Mouse (Mus musculus) embryonic fibroblast, embryonic 13.5 days (primary cell): ENCODE measurements around the gene Ramp1. TPM values are rescaled to one million over a fixed set of nuclear protein-coding genes. Genes with fewer than 3 reads are reported as not detected.

ENCODE experiments used
- H3K27ac ChIP-seq: 2 replicates; pipeline ENCODE4 v1.5.1; 2012; ENCODE audit warnings: low read length, control low read depth, inconsistent platforms; ENCODE audit not compliant: insufficient read depth
- H3K4me1 ChIP-seq: 2 replicates; pipeline ENCODE4 v1.6.1; 2011; ENCODE audit warnings: low read length; ENCODE audit not compliant: control insufficient read depth, insufficient read depth
- H3K4me3 ChIP-seq: 2 replicates; pipeline ENCODE4 v1.5.1; 2011; ENCODE audit warnings: mild to moderate bottlenecking, control low read depth, low read length; ENCODE audit not compliant: insufficient read depth
- CTCF ChIP-seq: IDR thresholded peaks from 2 replicates; pipeline ENCODE4 v1.5.1; 2011; ENCODE audit warnings: mild to moderate bottlenecking, control low read depth, low read length, moderate library complexity, borderline replicate concordance; ENCODE audit not compliant: insufficient read depth
- POLR2A ChIP-seq: IDR thresholded peaks from 2 replicates; pipeline ENCODE4 v1.6.1; 2011; ENCODE audit warnings: low read depth, mild to moderate bottlenecking, control low read depth, low read length, moderate library complexity
- polyA plus RNA-seq: library from polyadenylated mRNA; stranded (reverse); fragments of >200 nt; gene quantifications from 2 replicates; pipeline ENCODE4 v1.2.4, GENCODE M21; 2011; ENCODE audit warnings: low read depth; ENCODE audit not compliant: missing spikeins, insufficient read length

Ramp1 gene
- polyA plus RNA-seq = 5.7 and 7.6 TPM in 2 replicates

- Histone ChIP-seq H3K27ac (no peak within 1 kb of the TSS), H3K4me3 (peak within 1 kb of the TSS; percentile 25), H3K4me1 (no peaks in the 10 kb centered on the region)
- TF ChIP-seq POLR2A = 0 out of 2 replicates have a peak, but pooled peaks have one; percentile 17
- no peak for TF ChIP-seq CTCF
Measured at GRCm38 (mm10) chr1:91179533-91180173, at the start of gene Ramp1. TSS of gene Ramp1 (plus strand) at chr1:91179822.

DNA sequence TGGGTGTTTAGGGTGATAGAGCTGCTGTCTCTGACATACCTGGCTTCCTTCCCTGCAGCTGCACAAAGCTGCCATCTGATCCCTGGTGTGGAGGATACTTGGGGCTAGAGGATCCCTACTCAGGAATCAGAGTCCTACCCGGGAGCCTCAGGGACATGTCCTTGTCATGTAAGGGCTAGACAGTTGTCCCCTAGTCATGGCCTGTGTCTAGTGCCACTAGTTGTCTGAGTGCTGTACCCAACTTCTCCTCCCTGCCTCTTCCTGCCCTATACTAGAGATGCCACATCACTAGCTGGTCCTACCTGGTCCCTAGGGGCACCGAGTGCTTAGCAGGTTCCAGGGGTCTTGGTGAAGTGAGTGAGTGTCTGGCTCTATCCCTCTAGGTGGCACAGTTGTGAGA, 42.6 kb upstream of the Ramp1 start:
- TF ChIP-seq CTCF (no peak), POLR2A (no peak)
- H3K4me1 ChIP-seq = no peaks in the 10 kb centered on the region
- no peak overlapping the region for H3K4me3 ChIP-seq
- H3K27ac ChIP-seq = no peak overlapping the region

DNA sequence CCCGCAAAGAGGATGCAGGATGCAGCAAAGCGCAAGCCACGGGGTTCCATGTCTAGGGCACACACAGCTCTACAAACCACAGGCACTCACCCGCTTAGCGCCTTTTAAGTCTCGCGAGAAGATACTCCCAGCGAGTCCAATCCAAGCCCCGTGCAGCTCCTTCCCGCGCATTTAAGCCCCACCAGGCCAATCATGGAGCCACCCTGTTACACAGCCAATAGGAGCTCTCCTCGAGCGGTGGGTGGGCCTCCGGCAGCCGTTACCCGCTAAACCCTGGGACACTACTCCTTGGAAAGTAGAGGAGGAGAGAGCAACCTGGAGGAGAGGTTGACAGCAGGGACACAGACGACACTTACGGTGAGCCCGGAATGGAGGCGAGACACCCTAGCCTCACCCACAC, 34.8 kb upstream of the Ramp1 start, which contains the start of gene Rbm44:
Gene Rbm44 (plus strand): TSS at position 277 of the 400 bp plus-strand sequence.
- no peak within 1 kb of the TSS for H3K4me3 ChIP-seq
- no peaks in the 10 kb centered on the region for H3K4me1 ChIP-seq
- no peak for TF ChIP-seq CTCF
- TF ChIP-seq POLR2A = no peak
- H3K27ac ChIP-seq = no peak within 1 kb of the TSS

- H3K4me1 ChIP-seq = no peaks in the 10 kb centered on the region
- no peak overlapping the region for H3K4me3 ChIP-seq
- TF ChIP-seq CTCF (no peak), POLR2A (no peak)
- no peak overlapping the region for H3K27ac ChIP-seq
Measured at GRCm38 (mm10) chr1:91151509-91151908, 28.1 kb upstream of the Ramp1 start.

DNA sequence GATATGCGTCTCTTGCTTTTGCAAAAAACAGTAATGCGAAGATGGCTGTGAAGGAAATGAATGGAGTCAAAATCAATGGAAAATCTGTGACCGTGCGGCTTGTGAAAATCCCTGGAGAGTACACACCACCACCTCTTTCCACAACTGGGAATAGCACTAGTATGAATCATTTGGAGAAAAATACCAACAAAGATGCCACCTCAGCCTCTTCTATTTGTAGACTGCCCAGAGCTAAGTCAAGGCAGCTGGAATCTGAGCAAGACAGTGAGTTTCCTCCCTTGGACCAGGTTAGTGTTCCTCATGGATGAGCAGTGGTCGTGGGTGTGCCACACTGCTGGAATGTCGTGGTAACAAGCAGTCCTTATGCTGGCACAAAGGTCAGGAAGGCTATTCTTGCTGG, 12.8 kb upstream of the Ramp1 start:
- Histone ChIP-seq H3K4me3 (no peak overlapping the region), H3K27ac (no peak overlapping the region), H3K4me1 (no peaks in the 10 kb centered on the region)
- TF ChIP-seq POLR2A = no peak
- TF ChIP-seq CTCF = no peak

GRCm38 (mm10) chr1:91169157-91169556, 10.5 kb upstream of the Ramp1 start:
- TF ChIP-seq POLR2A = no peak
- no peak for TF ChIP-seq CTCF

DNA sequence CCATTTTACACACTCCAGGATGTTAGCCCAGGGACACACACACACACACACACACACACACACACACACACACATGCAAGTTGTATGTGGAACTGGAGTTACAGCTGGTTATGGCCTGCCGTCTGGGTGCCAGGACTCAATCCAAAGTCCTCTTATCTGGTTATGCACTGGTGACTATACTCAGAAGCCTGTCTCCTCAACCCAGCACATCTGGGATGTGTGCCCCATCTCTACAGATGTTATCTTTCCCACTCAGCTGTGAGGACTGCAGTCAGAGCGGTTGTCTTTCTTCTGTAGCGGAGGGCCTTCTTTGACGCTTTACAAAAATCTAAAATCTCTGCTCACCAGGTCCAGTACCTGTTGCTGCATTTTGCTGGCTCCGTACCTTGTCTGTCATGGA, 4.8 kb upstream of the Ramp1 start:
- Histone ChIP-seq H3K4me1 (no peaks in the 10 kb centered on the region), H3K27ac (no peak overlapping the region), H3K4me3 (no peak overlapping the region)
- TF ChIP-seq CTCF (no peak), POLR2A (no peak)

More at GRCm38 (mm10) chr1:91169157-91169556, 10.5 kb upstream of the Ramp1 start:
- Histone ChIP-seq H3K27ac (no peak overlapping the region), H3K4me1 (no peaks in the 10 kb centered on the region), H3K4me3 (no peak overlapping the region)

GRCm38 (mm10) chr1:91176026-91176425, 3.6 kb upstream of the Ramp1 start:
- Histone ChIP-seq H3K4me1 (no peaks in the 10 kb centered on the region), H3K4me3 (no peak overlapping the region), H3K27ac (no peak overlapping the region)
- TF ChIP-seq POLR2A (no peak), CTCF (no peak)

DNA sequence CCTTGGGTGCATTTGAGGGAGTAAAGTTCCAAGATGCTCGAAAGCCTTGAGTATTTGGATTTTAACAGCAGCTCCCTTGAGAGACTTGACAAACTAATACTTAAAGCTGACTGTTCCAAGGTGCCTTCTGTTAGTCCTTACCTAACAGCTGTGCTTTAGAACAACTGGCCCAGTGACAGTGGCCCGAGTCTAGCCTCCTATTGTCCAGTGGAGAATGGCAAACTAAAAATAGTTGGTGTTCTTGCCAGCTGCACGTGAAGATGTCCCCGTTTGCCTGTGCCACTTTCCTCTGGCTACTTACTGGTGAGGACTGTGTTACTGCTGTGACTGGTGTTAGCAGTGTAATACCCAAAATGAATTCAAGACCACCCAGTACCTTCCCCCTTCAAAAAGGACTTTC, 2.8 kb upstream of the Ramp1 start:
- H3K4me1 ChIP-seq = no peaks in the 10 kb centered on the region

DNA sequence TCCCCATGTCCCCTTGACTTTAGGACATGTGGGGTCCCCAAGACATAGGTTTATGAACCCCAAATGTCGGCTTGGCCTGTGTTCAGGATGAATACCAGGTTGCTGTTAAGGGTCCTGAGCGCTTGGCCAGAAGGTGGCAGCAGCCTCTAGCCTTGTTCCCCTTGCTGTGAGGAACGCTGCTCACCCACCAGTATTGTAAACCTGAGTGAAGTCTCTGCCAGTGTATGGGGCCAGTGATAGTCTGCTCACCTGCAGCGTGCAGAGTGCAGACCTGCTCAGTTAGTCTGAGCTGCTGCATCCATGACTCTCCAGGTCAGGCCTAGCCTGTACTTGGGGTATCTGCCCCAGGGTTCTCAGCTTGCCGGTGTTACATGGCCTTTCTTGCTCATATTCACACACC, 536 bp upstream of the Ramp1 start:
- H3K27ac ChIP-seq = no peak overlapping the region
- H3K4me1 ChIP-seq = no peaks in the 10 kb centered on the region
- peak; percentile 93 for TF ChIP-seq CTCF
- TF ChIP-seq POLR2A = no peak
- H3K4me3 ChIP-seq = no peak overlapping the region

More for the DNA sequence above, 2.8 kb upstream of the Ramp1 start:
- TF ChIP-seq POLR2A = no peak
- no peak for TF ChIP-seq CTCF
- Histone ChIP-seq H3K4me3 (no peak overlapping the region), H3K27ac (no peak overlapping the region)
